Comparison of ENCODE assay signal across 9 mouse cellular contexts in the genomic region with DNA sequence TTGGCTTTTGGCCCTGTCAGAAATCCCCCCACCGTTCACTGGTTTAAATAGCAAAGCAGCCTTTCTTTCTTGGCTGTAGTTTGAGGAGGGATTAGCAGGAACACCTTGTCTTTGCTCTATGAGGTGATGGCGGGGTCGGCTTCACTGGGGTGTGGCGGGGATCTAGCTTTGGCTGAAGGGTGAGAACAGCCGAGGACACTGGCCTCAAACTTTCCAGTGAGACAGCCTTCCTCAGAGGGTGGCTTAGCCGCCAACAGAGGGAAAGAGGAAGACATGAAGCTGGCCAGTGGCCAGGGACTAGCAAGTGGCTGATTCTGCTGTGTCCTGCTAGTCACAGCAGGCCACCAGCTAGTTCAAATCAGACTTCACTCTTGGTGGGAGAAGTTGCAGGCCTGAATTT. TPM values are rescaled to one million over a fixed set of nuclear protein-coding genes. Genes with fewer than 3 reads are reported as not detected.
DNase-seq lines count a peak whose midpoint lies in the region; ATAC-seq lines count a peak whose summit lies in the region.
"Had no signal": no experiment of that assay in that cellular context is flagged by ENCODE, and none has a peak within 500 bp of the region (broad histone marks: within the 10 kb centered on the region; RNA-seq: fewer than 3 reads in every experiment).

No protein-coding gene starts in this region.

- no peak for ATAC-seq in monocyte, adult 5-6 weeks (replicated peaks; ENCODE audit: insufficient number of reproducible peaks, low FRiP score, low TSS enrichment, poor library complexity, severe bottlenecking)

- intact Hi-C loops in left cerebral cortex, postnatal 10 days (cut with DNase I) = no loop called here

- peak; percentile 12 for DNase-seq in adrenal gland, postnatal 25 days
- no peak for DNase-seq in adrenal gland, adult 2 months
- DNase-seq in left cerebral cortex, postnatal 10 days (ENCODE audit: extremely low spot score in 1 of 2, low spot score in 2 of 2) = peak; percentile 15 to 73
- no peak for DNase-seq in left cerebral cortex, adult 11 months (ENCODE audit: low spot score)
- peak; percentile 19 for DNase-seq in gastrocnemius, postnatal 10 days
- peak; percentile 5 to 8 for DNase-seq in layer of hippocampus, postnatal 36 days
- DNase-seq in B cell, adult 2 months = no peak

RNA-seq across cellular contexts. Expression of gene Alox12e, which starts 33.2 kb away (rescaled TPM):
- not detected in 2 replicates for total RNA-seq in adrenal gland, postnatal 25 days (2021)
- total RNA-seq in adrenal gland, adult 2 months (2021) = not detected
- polyA plus RNA-seq in adrenal gland, adult 2 months (2012; rRNA removed) = 0.06 TPM in 1 of 2 replicates, not detected in the other
- total RNA-seq in left cerebral cortex, postnatal 10 days (2021) = under 1 TPM; 0.20 to 0.45 TPM
- not detected for total RNA-seq in gastrocnemius, postnatal 10 days (2021)
- total RNA-seq in layer of hippocampus, postnatal 36 days (2021) = not detected
- 2.5 TPM in 1 of 3 replicates, not detected in the others for total RNA-seq in monocyte, adult 5-6 weeks (2017)
- total RNA-seq: megakaryocyte-erythroid progenitor cell, adult 5-6 weeks had no signal

RNA-seq across cellular contexts. Expression of gene Alox12, which starts 34.1 kb away (rescaled TPM):
- total RNA-seq in adrenal gland, postnatal 25 days (2021) = 1.5 and 1.8 TPM in 2 replicates
- 1 to 10 TPM; 1.3 to 1.6 TPM for total RNA-seq in adrenal gland, adult 2 months (2021)
- 1.7 and 1.8 TPM in 2 replicates for polyA plus RNA-seq in adrenal gland, adult 2 months (2012; rRNA removed)
- total RNA-seq in left cerebral cortex, postnatal 10 days (2021) = under 1 TPM; 0.32 to 0.41 TPM
- total RNA-seq in gastrocnemius, postnatal 10 days (2021) = 1 to 10 TPM in 1 of 2 experiments, under 1 TPM in 1; 0.94 to 1.7 TPM
- total RNA-seq in layer of hippocampus, postnatal 36 days (2021) = not detected
- total RNA-seq in monocyte, adult 5-6 weeks (2017) = 0.85 to 26.1 TPM (median 1.6 TPM) in 3 replicates

RNA-seq across cellular contexts. Expression of gene Rnasek, which starts 49.6 kb away (rescaled TPM):
- 271 and 305 TPM in 2 replicates for total RNA-seq in adrenal gland, postnatal 25 days (2021)
- 100 to 1,000 TPM; 220 to 243 TPM for total RNA-seq in adrenal gland, adult 2 months (2021)
- polyA plus RNA-seq in adrenal gland, adult 2 months (2012; rRNA removed) = 332 and 351 TPM in 2 replicates
- 100 to 1,000 TPM; 279 to 285 TPM for total RNA-seq in left cerebral cortex, postnatal 10 days (2021)
- total RNA-seq in gastrocnemius, postnatal 10 days (2021) = 10 to 100 TPM; 91.1 to 93.0 TPM
- total RNA-seq in layer of hippocampus, postnatal 36 days (2021) = 100 to 1,000 TPM; 242 to 288 TPM
- 17.5 to 31.1 TPM (median 23.2 TPM) in 3 replicates for total RNA-seq in monocyte, adult 5-6 weeks (2017)

RNA-seq across cellular contexts. Expression of gene Gm21988, which starts 49.6 kb away (rescaled TPM):
- 7.1 and 7.2 TPM in 2 replicates for total RNA-seq in adrenal gland, postnatal 25 days (2021)
- 1 to 10 TPM; 3.2 to 6.2 TPM for total RNA-seq in adrenal gland, adult 2 months (2021)
- polyA plus RNA-seq in adrenal gland, adult 2 months (2012; rRNA removed) = 6.9 and 7.8 TPM in 2 replicates
- total RNA-seq in left cerebral cortex, postnatal 10 days (2021) = 1 to 10 TPM; 6.0 to 8.7 TPM
- 1 to 10 TPM; 2.8 to 3.8 TPM for total RNA-seq in gastrocnemius, postnatal 10 days (2021)
- total RNA-seq in layer of hippocampus, postnatal 36 days (2021) = 1 to 10 TPM; 3.9 to 5.1 TPM
- 3.3 to 5.8 TPM in 2 of 3 replicates, not detected in the other for total RNA-seq in monocyte, adult 5-6 weeks (2017)

RNA-seq across cellular contexts. Expression of gene 0610010K14Rik, which starts 51.5 kb away (rescaled TPM):
- 45.8 and 59.1 TPM in 2 replicates for total RNA-seq in adrenal gland, postnatal 25 days (2021)
- 10 to 100 TPM; 44.7 to 52.1 TPM for total RNA-seq in adrenal gland, adult 2 months (2021)
- 54.7 and 56.2 TPM in 2 replicates for polyA plus RNA-seq in adrenal gland, adult 2 months (2012; rRNA removed)
- 10 to 100 TPM; 53.7 to 54.1 TPM for total RNA-seq in left cerebral cortex, postnatal 10 days (2021)
- total RNA-seq in gastrocnemius, postnatal 10 days (2021) = 10 to 100 TPM; 46.0 to 51.4 TPM
- 10 to 100 TPM; 41.4 to 45.6 TPM for total RNA-seq in layer of hippocampus, postnatal 36 days (2021)
- total RNA-seq in monocyte, adult 5-6 weeks (2017) = 8.1 to 28.1 TPM (median 18.3 TPM) in 3 replicates

Comparison
In these comparisons a context has a peak if more than half of its experiments do, and no peak if none do; other contexts are left out.
1. DNase-seq: peak in adrenal gland, postnatal 25 days (single experiment), left cerebral cortex, postnatal 10 days (2 of 2), gastrocnemius, postnatal 10 days (single experiment) and layer of hippocampus, postnatal 36 days (2 of 2); none in adrenal gland, adult 2 months (single experiment), left cerebral cortex, adult 11 months (single experiment) and B cell, adult 2 months (0 of 2).